Mouse (Mus musculus) liver, postnatal 0 days (tissue): ENCODE measurements around the gene Nsmce4a. TPM values are rescaled to one million over a fixed set of nuclear protein-coding genes. Genes with fewer than 3 reads are reported as not detected.
A peak's percentile ranks its signal among the peaks of the same experiment; 100 is the strongest.

ENCODE experiments used
- ATAC-seq: fragments of 200-750 bp; cut with Nextera tagmentation; 2 replicates; pipeline ENCODE4 v1.8.0; 2017; ENCODE audit warnings: mild to moderate bottlenecking, moderate library complexity
- DNase-seq: peaks from one replicate; pipeline ENCODE4 v3.0.0-alpha.2; 2016
- H3K27ac ChIP-seq: fragments of 300-500 bp; sonication (generic); 2 replicates; pipeline ENCODE4 v1.5.1; 2014; ENCODE audit warnings: antibody characterized with exemption, moderate library complexity, mild to moderate bottlenecking, low read depth
- H3K27me3 ChIP-seq: fragments of 300-500 bp; sonication (generic); 2 replicates; pipeline ENCODE4 v1.6.1; 2014; ENCODE audit warnings: low read length, control low read depth, mixed read lengths; ENCODE audit not compliant: insufficient read depth
- H3K36me3 ChIP-seq: fragments of 300-500 bp; sonication (generic); replicated peaks from 2 replicates; pipeline ENCODE4 v1.6.1; 2014; ENCODE audit warnings: mild to moderate bottlenecking, control low read depth, low read length, moderate library complexity, mixed read lengths; ENCODE audit not compliant: insufficient read depth
- H3K4me1 ChIP-seq: fragments of 300-500 bp; sonication (generic); 2 replicates; pipeline ENCODE4 v1.6.1; 2014; ENCODE audit warnings: antibody characterized with exemption, mild to moderate bottlenecking, control low read depth; ENCODE audit not compliant: insufficient read depth
- H3K4me2 ChIP-seq: fragments of 300-500 bp; sonication (generic); 2 replicates; pipeline ENCODE4 v1.6.1; 2014; ENCODE audit warnings: low read depth, mild to moderate bottlenecking, low read length, moderate library complexity, mixed read lengths
- H3K4me3 ChIP-seq: fragments of 300-500 bp; sonication (generic); 2 replicates; pipeline ENCODE4 v1.5.1; 2014; ENCODE audit warnings: low read depth, low read length
- H3K9ac ChIP-seq: fragments of 300-500 bp; sonication (generic); replicated peaks from 2 replicates; pipeline ENCODE4 v1.6.1; 2014; ENCODE audit warnings: mild to moderate bottlenecking, moderate library complexity
- H3K9me3 ChIP-seq: fragments of 300-500 bp; sonication (generic); 2 replicates; pipeline ENCODE4 v1.6.1; 2016; ENCODE audit warnings: mild to moderate bottlenecking, control low read depth, low read length, mixed read lengths
- CTCF ChIP-seq: sonication (generic); IDR thresholded peaks from 2 replicates; pipeline ENCODE4 v1.5.1; 2016; ENCODE audit warnings: antibody characterized with exemption, low read depth
- EP300 ChIP-seq: IDR thresholded peaks from 2 replicates; pipeline ENCODE4 v1.6.1; 2016; ENCODE audit warnings: antibody characterized with exemption, low read depth, mild to moderate bottlenecking
- WGBS: fragments of 180-500 bp; shearing (Covaris S2); extraction: QIAGEN DNeasy Blood & Tissue Kit; methylation state at CpG from one replicate; pipeline ENCODE4 v1.1.7; 2014; ENCODE audit not compliant: insufficient replicate concordance; 5-methylcytosine and 5-hydroxymethylcytosine counted together
- polyA plus RNA-seq: library from polyadenylated mRNA; unstranded; fragments of >200 nt; fragmentation: Nextera tagmentation; extraction: Ambion mirVana; gene quantifications from 2 replicates; pipeline ENCODE4 v1.2.1, GENCODE M21; 2015

Nsmce4a gene
- polyA plus RNA-seq, 1 experiment from 2014 or later: 67.8 TPM

DNA sequence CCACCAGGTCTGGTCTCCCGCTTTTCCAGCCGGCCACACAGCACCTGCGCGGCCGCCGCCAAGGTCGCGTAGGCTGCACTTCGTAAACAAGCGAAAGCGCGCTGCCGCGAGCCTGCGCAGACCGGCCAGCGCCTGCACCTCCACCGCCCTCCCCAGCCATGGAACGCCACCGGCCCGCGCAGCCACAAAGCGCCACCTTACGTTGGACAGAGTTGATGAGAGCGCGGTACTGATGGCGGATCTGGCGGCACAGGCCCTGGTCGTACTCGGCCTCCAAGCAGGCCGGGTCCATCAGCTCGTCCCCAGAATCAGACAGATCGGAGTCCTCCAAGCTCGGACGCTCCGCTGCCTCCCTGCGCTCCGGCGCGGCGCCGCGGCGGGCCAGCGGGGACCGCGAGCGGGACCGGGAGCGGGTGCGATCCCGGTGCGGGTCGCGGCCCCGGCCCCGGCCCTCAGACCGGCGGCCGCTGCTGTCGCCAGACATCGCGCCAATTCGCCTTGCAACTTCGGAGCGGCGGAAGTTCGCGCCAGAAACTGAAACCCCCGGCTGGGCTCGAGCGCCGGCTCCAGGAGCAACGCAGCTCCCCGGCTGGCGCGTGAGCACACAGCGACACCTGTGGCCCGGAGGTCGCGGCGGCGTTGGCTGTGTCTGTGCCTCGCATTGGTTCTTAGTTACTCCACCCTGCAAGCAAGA lies 26.0 kb downstream of the Nsmce4a start:
- H3K4me1 ChIP-seq: peaks cover 16% of the 10 kb centered on the region
- H3K9me3 ChIP-seq: no peaks in the 10 kb centered on the region
- peak overlapping the region; percentile 74 for H3K4me2 ChIP-seq
- no peaks in the 10 kb centered on the region for H3K27me3 ChIP-seq
- H3K36me3 ChIP-seq: peaks cover 29% of the 10 kb centered on the region
- H3K4me3 ChIP-seq: peak overlapping the region; percentile 81
- DNase-seq (peak; percentile 96), ATAC-seq (peak; percentile 94)
- H3K27ac ChIP-seq: peak overlapping the region; percentile 97
- 1% methylated on average over 81 of the region's 84 CpGs for WGBS
- TF ChIP-seq EP300 (no peak), CTCF (peak; percentile 94)
- H3K9ac ChIP-seq: peak overlapping the region; percentile 88

DNA sequence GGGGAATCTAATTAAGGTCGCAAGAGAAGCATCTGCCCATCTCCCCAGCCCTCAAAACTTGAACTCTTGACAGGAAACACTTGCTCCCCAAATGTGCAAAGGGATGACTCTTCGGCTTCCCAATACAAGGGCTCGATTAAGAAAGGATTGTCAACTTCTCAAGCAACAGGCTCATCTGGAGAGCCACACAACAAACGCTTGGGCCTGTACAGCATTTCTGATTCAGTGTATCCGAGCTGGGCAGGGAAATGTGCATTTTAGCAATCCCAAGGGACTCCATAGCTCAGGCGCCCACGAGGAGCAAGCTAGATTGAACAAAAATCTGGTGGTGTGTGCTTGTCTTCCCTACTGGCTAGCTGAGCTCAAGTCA lies 26.5 kb downstream of the Nsmce4a start:
- Histone ChIP-seq H3K36me3 (peaks cover 32% of the 10 kb centered on the region), H3K27me3 (no peaks in the 10 kb centered on the region), H3K9ac (peak overlapping the region; percentile 88), H3K9me3 (no peaks in the 10 kb centered on the region), H3K27ac (peak overlapping the region; percentile 97), H3K4me3 (peak overlapping the region; percentile 81), H3K4me1 (peaks cover 16% of the 10 kb centered on the region), H3K4me2 (peak overlapping the region; percentile 74)
- ATAC-seq: no peak; the same call in 1 of the 2 replicates
- DNase-seq: no peak
- 2% methylated on average over 7 of the region's 7 CpGs for WGBS
- TF ChIP-seq CTCF (no peak), EP300 (no peak)

DNA sequence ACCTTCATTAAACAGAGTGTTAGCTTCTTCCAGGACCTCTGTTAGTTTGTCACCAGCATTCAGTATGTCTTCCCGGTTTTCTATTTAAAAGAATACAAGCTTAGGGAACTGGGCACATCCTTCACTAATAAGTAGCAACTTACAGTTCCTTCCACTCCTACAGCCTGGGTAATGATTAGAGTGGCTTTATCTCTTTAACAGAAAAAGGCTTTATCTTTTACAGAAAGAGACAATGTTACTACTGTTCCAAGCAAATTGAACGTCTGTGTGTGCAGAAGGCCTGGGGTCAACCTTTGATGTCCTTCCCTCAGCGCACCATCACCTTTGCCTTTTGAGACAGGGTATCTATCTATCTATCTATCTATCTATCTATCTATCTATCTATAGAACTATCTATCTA lies 27.0 kb downstream of the Nsmce4a start:
- Histone ChIP-seq H3K27me3 (no peaks in the 10 kb centered on the region), H3K4me1 (peaks cover 16% of the 10 kb centered on the region), H3K9me3 (no peaks in the 10 kb centered on the region), H3K4me3 (peak overlapping the region; percentile 81), H3K9ac (peak overlapping the region; percentile 88), H3K4me2 (peak overlapping the region; percentile 74), H3K27ac (peak overlapping the region; percentile 97), H3K36me3 (peaks cover 34% of the 10 kb centered on the region)
- no peak for DNase-seq
- 37% methylated on average over 3 of the region's 3 CpGs for WGBS
- no peak for ATAC-seq
- TF ChIP-seq CTCF (no peak), EP300 (no peak)

DNA sequence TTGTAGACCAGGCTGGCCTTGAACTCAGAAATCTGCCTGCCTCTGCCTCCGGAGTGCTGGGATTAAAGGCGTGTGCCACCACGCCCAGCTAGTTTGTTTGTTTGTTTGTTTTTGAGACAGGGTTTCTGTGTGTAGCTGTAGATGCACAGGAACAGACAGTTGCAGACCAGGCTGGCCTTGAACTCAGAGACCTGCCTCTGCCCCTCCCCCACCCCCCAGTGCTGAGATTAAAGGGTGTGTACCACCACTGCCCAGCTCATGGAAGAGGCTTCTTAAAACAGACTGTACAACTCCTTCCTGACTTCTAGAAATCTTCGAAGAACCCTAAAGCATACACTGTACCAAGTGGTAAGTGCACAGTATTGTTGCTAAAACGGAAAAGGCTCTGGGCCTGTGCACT lies 27.5 kb downstream of the Nsmce4a start:
- Histone ChIP-seq H3K4me2 (peak overlapping the region; percentile 74), H3K36me3 (peaks cover 36% of the 10 kb centered on the region), H3K27ac (peak overlapping the region; percentile 97), H3K27me3 (no peaks in the 10 kb centered on the region), H3K9me3 (no peaks in the 10 kb centered on the region), H3K9ac (peak overlapping the region; percentile 88), H3K4me1 (peaks cover 16% of the 10 kb centered on the region), H3K4me3 (peak overlapping the region; percentile 81)
- DNase-seq (no peak), ATAC-seq (no peak)
- 75% methylated on average over 5 of the region's 5 CpGs for WGBS
- TF ChIP-seq CTCF (no peak), EP300 (no peak)

DNA sequence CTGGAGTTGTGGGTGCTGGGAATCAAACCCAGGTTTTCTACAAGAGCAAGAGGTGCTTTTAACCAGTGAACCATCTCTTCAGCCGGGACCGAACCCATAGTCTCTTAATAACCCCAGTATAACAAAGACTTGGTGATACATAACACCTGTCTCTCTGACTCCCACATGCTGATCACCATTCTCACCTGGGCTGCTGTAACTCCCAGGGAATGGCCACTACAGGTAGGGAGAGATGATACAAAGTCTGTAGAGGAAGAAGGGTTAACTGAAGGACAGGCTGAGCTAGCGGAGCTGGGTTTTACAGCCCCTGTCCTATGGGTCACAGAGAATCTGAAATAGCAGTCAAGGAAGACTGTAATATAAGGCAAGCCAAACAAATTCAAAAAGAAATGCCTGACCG lies 29.7 kb downstream of the Nsmce4a start:
- no peak for TF ChIP-seq EP300
- TF ChIP-seq CTCF: no peak
- Histone ChIP-seq H3K9me3 (no peaks in the 10 kb centered on the region), H3K9ac (no peak overlapping the region), H3K36me3 (peaks cover 58% of the 10 kb centered on the region), H3K27ac (no peak overlapping the region), H3K27me3 (no peaks in the 10 kb centered on the region), H3K4me2 (no peak overlapping the region), H3K4me3 (no peak overlapping the region), H3K4me1 (peaks cover 16% of the 10 kb centered on the region)
- WGBS: 97% methylated on average over 4 of the region's 4 CpGs
- no peak for ATAC-seq
- DNase-seq: no peak

DNA sequence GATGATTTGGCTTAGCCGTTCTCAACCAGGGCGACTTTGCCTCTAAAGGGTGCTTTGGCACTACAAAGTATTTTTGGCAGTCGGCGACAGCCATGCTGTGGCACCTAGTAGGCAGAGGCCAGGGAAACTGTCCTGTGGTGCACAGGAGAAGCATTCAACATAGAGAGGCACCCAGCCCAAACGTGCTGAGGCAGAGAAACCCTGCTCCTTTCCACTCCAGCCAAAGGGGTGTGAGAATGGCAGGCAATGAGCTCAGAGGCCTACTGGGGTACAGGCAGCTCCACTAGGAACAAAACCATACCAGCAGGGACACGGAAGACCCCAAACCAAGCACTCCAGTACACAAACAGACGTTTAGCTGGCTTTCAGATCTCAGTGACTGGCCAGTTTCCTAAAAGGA lies 32.7 kb downstream of the Nsmce4a start:
- Histone ChIP-seq H3K9ac (no peak overlapping the region), H3K4me1 (no peaks in the 10 kb centered on the region), H3K9me3 (no peaks in the 10 kb centered on the region), H3K36me3 (peaks cover 79% of the 10 kb centered on the region), H3K27ac (no peak overlapping the region), H3K27me3 (no peaks in the 10 kb centered on the region), H3K4me2 (no peak overlapping the region), H3K4me3 (no peak overlapping the region)
- TF ChIP-seq EP300 (no peak), CTCF (no peak)
- 89% methylated on average over 7 of the region's 7 CpGs for WGBS
- DNase-seq (no peak), ATAC-seq (no peak)

DNA sequence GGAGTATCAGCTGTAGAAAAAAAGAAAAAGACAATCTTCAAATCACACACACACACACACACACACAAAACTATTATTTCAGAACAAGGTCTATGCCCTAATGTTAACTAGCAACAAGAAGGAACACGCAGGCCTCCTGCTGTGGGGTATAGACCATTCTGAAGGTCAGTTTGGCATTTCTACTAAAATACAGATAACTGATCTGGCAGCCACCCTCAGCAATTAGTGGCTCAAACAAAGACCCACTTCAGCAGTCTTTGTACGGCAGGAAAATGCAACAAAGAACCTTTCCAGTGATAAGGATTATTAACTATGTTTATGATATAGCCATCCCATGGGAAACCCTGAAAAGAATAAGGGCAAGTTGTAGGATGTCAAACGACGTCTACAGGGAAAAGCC lies 35.9 kb downstream of the Nsmce4a start:
- ATAC-seq (no peak), DNase-seq (no peak)
- TF ChIP-seq EP300: no peak
- no peak for TF ChIP-seq CTCF
- no peaks in the 10 kb centered on the region for H3K27me3 ChIP-seq
- no peak overlapping the region for H3K4me2 ChIP-seq
- H3K9me3 ChIP-seq: no peaks in the 10 kb centered on the region
- H3K27ac ChIP-seq: no peak overlapping the region
- H3K36me3 ChIP-seq: peaks cover 68% of the 10 kb centered on the region
- WGBS: 88% methylated on average over 4 of the region's 4 CpGs
- no peak overlapping the region for H3K9ac ChIP-seq
- H3K4me1 ChIP-seq: no peaks in the 10 kb centered on the region
- no peak overlapping the region for H3K4me3 ChIP-seq
